Comparison of ENCODE assay signal across 24 mouse cellular contexts in genomic region chr1:88539256-88539655, GRCm38 (mm10). TPM values are rescaled to one million over a fixed set of nuclear protein-coding genes. Genes with fewer than 3 reads are reported as not detected.
DNase-seq lines count a peak whose midpoint lies in the region; ATAC-seq and TF ChIP-seq lines count a peak whose summit lies in the region.
"Had no signal": no experiment of that assay in that cellular context is flagged by ENCODE, and none has a peak within 500 bp of the region (broad histone marks: within the 10 kb centered on the region; RNA-seq: fewer than 3 reads in every experiment).

No protein-coding gene starts in this region.

- H3K9me3 ChIP-seq in forebrain, embryonic 12.5 days, result no peaks in the 10 kb centered on the region
- H3K9me3 ChIP-seq in forebrain, embryonic 11.5 days (ENCODE audit: control insufficient read depth, low read length), result no peaks in the 10 kb centered on the region
- H3K9me3 ChIP-seq in forebrain, postnatal 0 days (ENCODE audit: low read length), result no peaks in the 10 kb centered on the region

- H3K27ac ChIP-seq in forebrain, embryonic 12.5 days, result peak overlapping the region; percentile 42
- H3K27ac ChIP-seq in forebrain, embryonic 11.5 days (ENCODE audit: low read depth, low read length), result no peak overlapping the region
- peak overlapping the region; percentile 59 for H3K27ac ChIP-seq in forebrain, postnatal 0 days (ENCODE audit: low read depth, low read length)
- H3K27ac ChIP-seq: gastrocnemius, adult 2 months had no signal

- no peaks in the 10 kb centered on the region for H3K4me1 ChIP-seq in forebrain, embryonic 12.5 days
- H3K4me1 ChIP-seq in forebrain, embryonic 11.5 days (replicated peaks; ENCODE audit: control insufficient read depth, insufficient read depth, low read length), result no peaks in the 10 kb centered on the region
- H3K4me1 ChIP-seq in forebrain, postnatal 0 days (ENCODE audit: insufficient read depth), result peaks cover 17% of the 10 kb centered on the region; the same call in 1 of the 2 replicates

- no peak overlapping the region for H3K9ac ChIP-seq in forebrain, embryonic 12.5 days
- no peak overlapping the region for H3K9ac ChIP-seq in forebrain, embryonic 11.5 days (ENCODE audit: low read length)
- H3K9ac ChIP-seq in forebrain, postnatal 0 days, result no peak overlapping the region

- no peak for TF ChIP-seq CTCF in forebrain, postnatal 0 days (IDR thresholded peaks at IDR 0.05; ENCODE audit: low read depth)

- 90% methylated on average over 7 of the region's 7 CpGs for WGBS in forebrain, embryonic 12.5 days
- 92% methylated on average over 7 of the region's 7 CpGs for WGBS in forebrain, embryonic 11.5 days
- 67% methylated on average over 7 of the region's 7 CpGs for WGBS in forebrain, postnatal 0 days

- no peak overlapping the region for H3K4me3 ChIP-seq in forebrain, embryonic 12.5 days (replicated peaks)
- H3K4me3 ChIP-seq in forebrain, embryonic 11.5 days (ENCODE audit: low read depth, low read length), result no peak overlapping the region
- H3K4me3 ChIP-seq in forebrain, postnatal 0 days (ENCODE audit: low read depth, low read length), result no peak overlapping the region
- H3K4me3 ChIP-seq: gastrocnemius, adult 2 months had no signal

- no peaks in the 10 kb centered on the region for H3K27me3 ChIP-seq in forebrain, embryonic 12.5 days
- H3K27me3 ChIP-seq in forebrain, embryonic 11.5 days (ENCODE audit: control insufficient read depth, insufficient read depth, low read length), result no peaks in the 10 kb centered on the region
- no peaks in the 10 kb centered on the region for H3K27me3 ChIP-seq in forebrain, postnatal 0 days (ENCODE audit: insufficient read depth, low read length)

- H3K36me3 ChIP-seq in forebrain, embryonic 12.5 days (replicated peaks), result no peaks in the 10 kb centered on the region
- no peaks in the 10 kb centered on the region for H3K36me3 ChIP-seq in forebrain, embryonic 11.5 days (ENCODE audit: control insufficient read depth, insufficient read depth, low read length)
- no peaks in the 10 kb centered on the region for H3K36me3 ChIP-seq in forebrain, postnatal 0 days (ENCODE audit: insufficient read depth)

- ATAC-seq in forebrain, embryonic 12.5 days (ENCODE audit: low FRiP score), result no peak
- no peak for ATAC-seq in forebrain, embryonic 11.5 days (replicated peaks; ENCODE audit: low FRiP score)
- ATAC-seq in forebrain, postnatal 0 days, result no peak
- ATAC-seq in erythroid progenitor cell, adult 5-6 weeks (replicated peaks; ENCODE audit: low FRiP score, poor library complexity, severe bottlenecking), result no peak

- no peak overlapping the region for H3K4me2 ChIP-seq in forebrain, embryonic 12.5 days
- no peak overlapping the region for H3K4me2 ChIP-seq in forebrain, embryonic 11.5 days (ENCODE audit: low read depth, low read length, severe bottlenecking)
- H3K4me2 ChIP-seq in forebrain, postnatal 0 days (ENCODE audit: low read depth), result no peak overlapping the region

- DNase-seq in forebrain, embryonic 11.5 days (ENCODE audit: low spot score), result no peak
- peak; percentile 60 for DNase-seq in left cerebral cortex, postnatal 4 days
- no peak for DNase-seq in left cerebral cortex, postnatal 36 days (ENCODE audit: low spot score in 2 of 2)
- DNase-seq in NIH3T3 (ENCODE audit: low read depth), result peak; percentile 51
- DNase-seq in forebrain, postnatal 0 days, result no peak
- DNase-seq: adrenal gland, adult 2 months; cerebellum, adult 9-10 months; gastrocnemius, adult 2 months; heart, postnatal 36 days; kidney, adult 8-10 months; kidney, postnatal 10 days; thymus, adult 2 months; thymus, postnatal 4 days had no signal

- intact Hi-C loops in left cerebral cortex, postnatal 4 days (cut with DNase I), result no loop called here
- intact Hi-C loops in left cerebral cortex, postnatal 36 days (cut with DNase I), result no loop called here

RNA-seq across cellular contexts. Expression of gene Glrp1, which starts 29.4 kb away (rescaled TPM):
- not detected in 2 replicates for polyA plus RNA-seq in forebrain, embryonic 12.5 days (2016; fragmentation: Nextera tagmentation; extraction: Ambion mirVana)
- polyA plus RNA-seq in forebrain, embryonic 11.5 days (2014; fragmentation: Nextera tagmentation; extraction: Ambion mirVana), result not detected in 2 replicates
- not detected for total RNA-seq in left cerebral cortex, postnatal 4 days (2021)
- total RNA-seq in left cerebral cortex, postnatal 36 days (2021), result not detected
- total RNA-seq in forebrain, postnatal 0 days (2014; rRNA removed), result 0.08 and 0.10 TPM in 2 replicates
- 0.10 and 0.11 TPM in 2 replicates for polyA plus RNA-seq in forebrain, postnatal 0 days (2015; fragmentation: Nextera tagmentation; extraction: Ambion mirVana)
- total RNA-seq in erythroid progenitor cell, adult 5-6 weeks (2015; ENCODE audit: low replicate concordance), result not detected in 2 replicates
- total RNA-seq in erythroid progenitor cell, adult 5-6 weeks (2017; ENCODE audit: low replicate concordance), result not detected in 2 replicates
- total RNA-seq: adrenal gland, adult 2 months; adrenal gland, postnatal 4 days; gastrocnemius, adult 2 months; gastrocnemius, postnatal 4 days; heart, postnatal 36 days; layer of hippocampus, adult 18-20 months; layer of hippocampus, postnatal 14 days had no signal
- polyA plus RNA-seq: adrenal gland, adult 2 months; embryonic facial prominence, embryonic 11.5 days; intestine, embryonic 14.5 days; limb, embryonic 11.5 days; neural tube, embryonic 11.5 days; small intestine, adult 2 months had no signal

Comparison
In these comparisons a context has a peak if more than half of its experiments do, and no peak if none do; other contexts are left out.
1. DNase-seq: peak in left cerebral cortex, postnatal 4 days (single experiment) and NIH3T3 (single experiment); none in forebrain, embryonic 11.5 days (single experiment), left cerebral cortex, postnatal 36 days (0 of 2) and forebrain, postnatal 0 days (single experiment).